Mouse (Mus musculus) urinary bladder, postnatal 14 days (tissue): ENCODE results near the gene Olfr1490.
"Not testable (repeated sequence)": the region's sequence is repeated elsewhere in the genome, so short reads cannot be mapped to it uniquely, and the experiment has no call there.

Experiments
- DNase-seq: peaks from one replicate; pipeline ENCODE4 v3.0.0; 2021; ENCODE audit warnings: low spot score

The Olfr1490 gene

GRCm38 (mm10) chr19:13650791-13651190 lies at the start of gene Olfr1490:
TSS of gene Olfr1490 (plus strand) at chr19:13651091.
- no peak for DNase-seq

GRCm38 (mm10) chr19:13617075-13617474 lies 33.8 kb upstream of the Olfr1490 start, which contains the start of gene Olfr1487:
TSS of gene Olfr1487 (plus strand) at chr19:13617375.
- DNase-seq: not testable (repeated sequence)

- DNase-seq: no peak
Observed at GRCm38 (mm10) chr19:13631321-13631720, 19.6 kb upstream of the Olfr1490 start, which contains the start of gene Olfr1489. TSS of gene Olfr1489 (plus strand) at chr19:13631621.

- no peak for DNase-seq
Observed at GRCm38 (mm10) chr19:13696968-13697367, 46.1 kb downstream of the Olfr1490 start, which contains the start of gene Olfr1491. TSS of gene Olfr1491 (plus strand) at chr19:13697268.
